ENCODE assay signal across 8 mouse cellular contexts in genomic region chr4:40851763-40852248, GRCm38 (mm10). TPM values are rescaled to one million over a fixed set of nuclear protein-coding genes. Genes with fewer than 3 reads are reported as not detected.
A peak's percentile ranks its signal among the peaks of the same experiment; 100 is the strongest.
DNase-seq lines count a peak whose midpoint lies in the region; ATAC-seq and TF ChIP-seq lines count a peak whose summit lies in the region.

No protein-coding gene starts in this region.

- peak; percentile 45 for DNase-seq in kidney, postnatal 0 days (ENCODE audit: low spot score)
- DNase-seq in kidney, adult 8-10 months = no peak
- no peak for DNase-seq in thymus, postnatal 0 days (ENCODE audit: low spot score)
- no peak for DNase-seq in kidney, postnatal 14 days
- no peak for DNase-seq in gastrocnemius, adult 8-10 months (ENCODE audit: low spot score in 2 of 2)

- H3K4me3 ChIP-seq in kidney, postnatal 0 days (replicated peaks; ENCODE audit: low read depth, low read length) = peak overlapping the region; percentile 69
- peak overlapping the region; percentile 62 for H3K4me3 ChIP-seq in embryonic facial prominence, embryonic 15.5 days (replicated peaks)
- H3K4me3 ChIP-seq in limb, embryonic 13.5 days = peak overlapping the region; percentile 81
- H3K4me3 ChIP-seq in neural tube, embryonic 15.5 days (replicated peaks) = peak overlapping the region; percentile 79

- H3K27me3 ChIP-seq in kidney, postnatal 0 days (ENCODE audit: insufficient read depth, low read length) = no peaks in the 10 kb centered on the region
- H3K27me3 ChIP-seq in embryonic facial prominence, embryonic 15.5 days = no peaks in the 10 kb centered on the region
- H3K27me3 ChIP-seq in limb, embryonic 13.5 days = no peaks in the 10 kb centered on the region
- no peaks in the 10 kb centered on the region for H3K27me3 ChIP-seq in neural tube, embryonic 15.5 days (replicated peaks)

- H3K4me1 ChIP-seq in kidney, postnatal 0 days (replicated peaks; ENCODE audit: insufficient read depth, low read length) = peaks cover 28% of the 10 kb centered on the region
- H3K4me1 ChIP-seq in embryonic facial prominence, embryonic 15.5 days = peaks cover 61% of the 10 kb centered on the region
- peaks cover 45% of the 10 kb centered on the region for H3K4me1 ChIP-seq in limb, embryonic 13.5 days
- H3K4me1 ChIP-seq in neural tube, embryonic 15.5 days = peaks cover 39% of the 10 kb centered on the region

- 25% methylated on average over 4 of the region's 4 CpGs for WGBS in kidney, postnatal 0 days
- WGBS in embryonic facial prominence, embryonic 15.5 days = 40% methylated on average over 4 of the region's 4 CpGs
- WGBS in limb, embryonic 13.5 days = 73% methylated on average over 4 of the region's 4 CpGs
- 70% methylated on average over 4 of the region's 4 CpGs for WGBS in neural tube, embryonic 15.5 days

- H3K9ac ChIP-seq in kidney, postnatal 0 days (ENCODE audit: low read depth, low read length) = peak overlapping the region; percentile 86
- H3K9ac ChIP-seq in embryonic facial prominence, embryonic 15.5 days = peak overlapping the region; percentile 15; the same call in 1 of the 2 replicates
- peak overlapping the region; percentile 92 for H3K9ac ChIP-seq in limb, embryonic 13.5 days
- peak overlapping the region; percentile 83; the same call in 1 of the 2 replicates for H3K9ac ChIP-seq in neural tube, embryonic 15.5 days (replicated peaks)

- TF ChIP-seq CTCF in kidney, postnatal 0 days (IDR thresholded peaks at IDR 0.05; ENCODE audit: low read depth) = no peak

- ATAC-seq in kidney, postnatal 0 days (replicated peaks; ENCODE audit: low FRiP score, low read depth) = no peak
- ATAC-seq in embryonic facial prominence, embryonic 15.5 days (ENCODE audit: insufficient number of reproducible peaks, low FRiP score, low TSS enrichment, low read depth) = no peak
- ATAC-seq in limb, embryonic 13.5 days (ENCODE audit: low FRiP score, low read depth) = no peak
- ATAC-seq in neural tube, embryonic 15.5 days (ENCODE audit: low FRiP score) = no peak

- peak overlapping the region; percentile 94 for H3K27ac ChIP-seq in kidney, postnatal 0 days
- peak overlapping the region; percentile 92 for H3K27ac ChIP-seq in embryonic facial prominence, embryonic 15.5 days (replicated peaks)
- H3K27ac ChIP-seq in limb, embryonic 13.5 days = no peak overlapping the region
- peak overlapping the region; percentile 20; the same call in 1 of the 2 replicates for H3K27ac ChIP-seq in neural tube, embryonic 15.5 days (replicated peaks)

- peaks cover 4% of the 10 kb centered on the region; the same call in 1 of the 2 replicates for H3K36me3 ChIP-seq in kidney, postnatal 0 days (ENCODE audit: insufficient read depth, low read length)
- H3K36me3 ChIP-seq in embryonic facial prominence, embryonic 15.5 days = no peaks in the 10 kb centered on the region
- H3K36me3 ChIP-seq in limb, embryonic 13.5 days = no peaks in the 10 kb centered on the region; the same call in 1 of the 2 replicates
- no peaks in the 10 kb centered on the region for H3K36me3 ChIP-seq in neural tube, embryonic 15.5 days

- no peaks in the 10 kb centered on the region for H3K9me3 ChIP-seq in kidney, postnatal 0 days (replicated peaks; ENCODE audit: low read length)
- no peaks in the 10 kb centered on the region for H3K9me3 ChIP-seq in embryonic facial prominence, embryonic 15.5 days (replicated peaks)
- H3K9me3 ChIP-seq in limb, embryonic 13.5 days = no peaks in the 10 kb centered on the region
- H3K9me3 ChIP-seq in neural tube, embryonic 15.5 days (replicated peaks) = no peaks in the 10 kb centered on the region

- peak overlapping the region; percentile 91 for H3K4me2 ChIP-seq in kidney, postnatal 0 days (ENCODE audit: low read length)
- peak overlapping the region; percentile 80 for H3K4me2 ChIP-seq in embryonic facial prominence, embryonic 15.5 days (replicated peaks)
- H3K4me2 ChIP-seq in limb, embryonic 13.5 days (replicated peaks) = peak overlapping the region; percentile 94
- H3K4me2 ChIP-seq in neural tube, embryonic 15.5 days = peak overlapping the region; percentile 67

RNA-seq across cellular contexts. Expression of gene B4galt1, which starts 2.0 kb away (rescaled TPM):
- polyA plus RNA-seq in kidney, postnatal 0 days (2015; fragmentation: Nextera tagmentation; extraction: Ambion mirVana) = 35.9 and 38.9 TPM in 2 replicates
- polyA plus RNA-seq in embryonic facial prominence, embryonic 15.5 days (2015; fragmentation: Nextera tagmentation; extraction: Ambion mirVana) = 59.7 and 61.3 TPM in 2 replicates
- polyA plus RNA-seq in limb, embryonic 13.5 days (2015; fragmentation: Nextera tagmentation; extraction: Ambion mirVana) = 40.5 and 41.2 TPM in 2 replicates
- 8.8 and 16.6 TPM in 2 replicates for polyA plus RNA-seq in neural tube, embryonic 15.5 days (2015; fragmentation: Nextera tagmentation; extraction: Ambion mirVana)
- polyA plus RNA-seq in thymus, postnatal 0 days (2015; fragmentation: Nextera tagmentation; extraction: Ambion mirVana) = 29.6 and 32.0 TPM in 2 replicates
- 10 to 100 TPM; 22.3 to 27.7 (median 23.7) TPM for total RNA-seq in gastrocnemius, adult 8-10 months (2022)

Comparison
In these comparisons a context has a peak if more than half of its experiments do, and no peak if none do; other contexts are left out.
1. H3K9ac ChIP-seq: peak in every context shown above with its lines; median percentile 92 in limb, embryonic 13.5 days; 86 in kidney, postnatal 0 days; 83 in neural tube, embryonic 15.5 days; 15 in embryonic facial prominence, embryonic 15.5 days.